Mouse (Mus musculus) cerebellum, adult 2 months (tissue): ENCODE results near the gene Timm8a2. TPM values are rescaled to one million over a fixed set of nuclear protein-coding genes. Genes with fewer than 3 reads are reported as not detected.
A peak's percentile ranks its signal among the peaks of the same experiment; 100 is the strongest.

ENCODE experiments used
- DNase-seq, 2 experiments: peaks; one replicate each; pipeline ENCODE4 v3.0.0; 2021
- H3K27ac ChIP-seq: fragments of 200-500 bp; 2 replicates; pipeline ENCODE4 v1.5.1; 2012; ENCODE audit warnings: low read length, control low read depth, inconsistent platforms; ENCODE audit not compliant: insufficient read depth
- H3K27me3 ChIP-seq: fragments of 200-500 bp; 2 replicates; pipeline ENCODE4 v1.6.1; 2012; ENCODE audit warnings: inconsistent platforms, mild to moderate bottlenecking, low read length, moderate library complexity; ENCODE audit not compliant: control insufficient read depth, insufficient read depth
- H3K4me1 ChIP-seq: fragments of 200-500 bp; 2 replicates; pipeline ENCODE4 v1.6.1; 2011; ENCODE audit warnings: low read length; ENCODE audit not compliant: control insufficient read depth, insufficient read depth
- H3K4me3 ChIP-seq: fragments of 200-500 bp; replicated peaks from 2 replicates; pipeline ENCODE3; 2011; ENCODE audit warnings: mild to moderate bottlenecking, low read depth, low read length, control low read depth; ENCODE audit not compliant: insufficient read depth
- CTCF ChIP-seq: fragments of 200-500 bp; IDR thresholded peaks from 2 replicates; pipeline ENCODE4 v1.5.1; 2011; ENCODE audit warnings: low read depth, mild to moderate bottlenecking, control low read depth, low read length, moderate library complexity, borderline replicate concordance; ENCODE audit not compliant: insufficient read depth
- POLR2A ChIP-seq: fragments of 200-500 bp; IDR thresholded peaks from 2 replicates; pipeline ENCODE4 v1.6.1; 2011; ENCODE audit warnings: low read length, control low read depth, borderline replicate concordance; ENCODE audit not compliant: insufficient read depth
- WGBS: fragments of 180-500 bp; shearing (Covaris S2); methylation state at CpG from one replicate; pipeline ENCODE4 v1.1.7; 2018; 5-methylcytosine and 5-hydroxymethylcytosine counted together
- polyA plus RNA-seq: library from polyadenylated mRNA; depleted of rRNA; stranded (reverse); fragments of >200 nt; gene quantifications from 2 replicates; pipeline ENCODE4 v1.2.3, GENCODE M21; 2012

Timm8a2 gene
- polyA plus RNA-seq, 1 experiment: 0.28 TPM

- no peaks in the 10 kb centered on the region for H3K27me3 ChIP-seq
- TF ChIP-seq POLR2A: no peak
- no peak for TF ChIP-seq CTCF
- no peak overlapping the region for H3K27ac ChIP-seq
- DNase-seq: no peak
- H3K4me1 ChIP-seq: peaks cover 3% of the 10 kb centered on the region; the same call in 1 of the 2 replicates
- H3K4me3 ChIP-seq: no peak overlapping the region
Measured at GRCm38 (mm10) chr14:121991921-121992320, 42.6 kb upstream of the Timm8a2 start.

GRCm38 (mm10) chr14:121992395-121993280, 41.8 kb upstream of the Timm8a2 start:
- DNase-seq: no peak
- no peaks in the 10 kb centered on the region for H3K27me3 ChIP-seq

DNA sequence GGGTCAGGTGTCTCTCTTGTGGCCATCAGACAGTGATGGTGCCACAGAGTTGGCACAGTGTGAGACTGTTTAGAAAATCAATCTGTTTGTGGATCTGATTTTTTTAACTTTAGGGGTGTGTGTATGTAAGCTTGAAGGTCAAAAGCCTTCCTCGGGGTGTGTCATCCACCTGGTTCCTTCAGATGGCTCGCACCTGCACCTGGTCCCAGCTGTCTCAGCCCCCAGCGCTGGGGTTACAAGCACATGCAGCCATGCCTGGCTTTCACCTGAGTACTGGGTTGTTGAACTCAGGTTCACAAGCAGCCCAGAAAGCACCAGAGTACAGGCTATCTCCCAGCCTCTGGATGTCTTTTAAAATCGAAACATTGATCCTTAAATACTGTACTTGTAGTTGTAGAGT, 40.9 kb upstream of the Timm8a2 start:
- Histone ChIP-seq H3K4me3 (no peak overlapping the region), H3K27me3 (no peaks in the 10 kb centered on the region), H3K4me1 (peaks cover 3% of the 10 kb centered on the region; the same call in 1 of the 2 replicates), H3K27ac (no peak overlapping the region)
- no peak for DNase-seq
- TF ChIP-seq CTCF: no peak
- no peak for TF ChIP-seq POLR2A
- 96% methylated on average over 4 of the region's 4 CpGs for WGBS

More at GRCm38 (mm10) chr14:121992395-121993280, 41.8 kb upstream of the Timm8a2 start:
- Histone ChIP-seq H3K27ac (no peak overlapping the region), H3K4me3 (no peak overlapping the region), H3K4me1 (peaks cover 3% of the 10 kb centered on the region; the same call in 1 of the 2 replicates)
- 88% methylated on average over 13 of the region's 13 CpGs for WGBS
- TF ChIP-seq POLR2A (no peak), CTCF (no peak)

DNA sequence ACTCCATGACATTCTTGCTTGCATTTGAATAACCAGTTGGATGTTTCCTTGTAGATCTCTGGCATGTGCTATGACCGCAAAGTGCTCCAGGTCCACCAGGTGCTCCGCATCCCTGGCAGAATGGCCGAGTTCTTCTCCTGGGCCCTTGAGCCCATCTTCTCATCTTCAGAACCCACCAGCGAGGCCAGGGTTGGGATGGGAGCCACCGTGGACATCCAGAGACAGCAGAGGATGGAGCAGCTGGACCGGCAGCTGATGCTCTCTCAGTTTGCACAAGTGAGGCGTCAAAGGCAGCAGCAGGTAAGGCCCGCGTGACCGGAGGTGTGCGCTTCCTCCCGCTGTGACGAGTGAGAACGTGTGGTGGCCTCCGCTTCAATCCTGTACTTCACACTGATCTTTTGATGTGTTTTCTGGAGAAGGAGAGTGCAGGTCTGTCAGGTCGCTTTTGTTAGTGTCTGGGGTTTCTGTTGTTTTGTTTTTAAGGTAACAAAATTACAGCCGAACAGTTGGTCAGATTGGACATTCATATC, 40.2 kb upstream of the Timm8a2 start:
- no peak for TF ChIP-seq CTCF
- TF ChIP-seq POLR2A: no peak
- WGBS: 94% methylated on average over 17 of the region's 17 CpGs
- no peak for DNase-seq

DNA sequence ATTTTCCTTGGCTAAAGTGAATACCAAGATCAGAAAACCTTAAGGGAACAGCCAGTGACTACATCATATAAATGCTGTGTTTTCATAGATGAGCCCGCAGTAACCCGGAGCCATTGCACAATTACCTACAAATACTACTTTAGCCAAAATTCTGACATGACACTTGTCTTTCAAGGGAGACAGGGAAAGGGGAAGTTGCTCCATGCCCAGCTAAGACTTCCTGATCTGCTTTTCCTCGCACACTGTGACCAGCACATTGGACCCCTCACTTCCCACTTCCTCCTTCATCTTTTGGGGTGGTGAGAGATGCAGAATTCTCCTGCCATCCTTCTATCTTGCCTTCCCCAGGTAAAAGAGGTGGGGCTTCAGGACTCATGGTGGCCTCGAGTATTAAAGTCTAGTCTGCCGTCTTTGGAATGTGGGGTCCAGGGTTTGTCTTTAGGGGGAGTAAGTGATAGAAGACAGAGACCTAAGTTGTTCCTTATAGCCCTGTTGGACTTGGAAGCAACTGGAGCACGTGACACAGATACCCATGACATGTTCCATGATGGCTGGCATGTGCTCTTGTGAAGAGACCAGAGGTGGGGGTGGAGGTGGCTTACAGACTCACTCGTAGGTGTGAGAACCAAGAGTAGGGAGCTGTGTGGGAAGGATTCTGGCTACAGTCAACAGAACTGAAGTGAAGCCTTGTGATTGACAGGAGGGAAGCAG, 39.5 kb upstream of the Timm8a2 start:
- Histone ChIP-seq H3K27me3 (no peaks in the 10 kb centered on the region), H3K4me1 (peaks cover 3% of the 10 kb centered on the region; the same call in 1 of the 2 replicates), H3K27ac (no peak overlapping the region), H3K4me3 (no peak overlapping the region)
- DNase-seq: no peak
- 97% methylated on average over 7 of the region's 7 CpGs for WGBS
- TF ChIP-seq POLR2A (no peak), CTCF (no peak)

More for the DNA sequence above, 40.2 kb upstream of the Timm8a2 start:
- Histone ChIP-seq H3K4me3 (no peak overlapping the region), H3K27ac (no peak overlapping the region), H3K27me3 (no peaks in the 10 kb centered on the region), H3K4me1 (peaks cover 3% of the 10 kb centered on the region; the same call in 1 of the 2 replicates)

- Histone ChIP-seq H3K27ac (no peak overlapping the region), H3K4me3 (no peak overlapping the region), H3K4me1 (peaks cover 3% of the 10 kb centered on the region; the same call in 1 of the 2 replicates), H3K27me3 (no peaks in the 10 kb centered on the region)
- TF ChIP-seq POLR2A (no peak), CTCF (no peak)
- no peak for DNase-seq
- 88% methylated on average over 1 of the region's 1 CpGs for WGBS
Measured at GRCm38 (mm10) chr14:121995557-121995870, 39.0 kb upstream of the Timm8a2 start.

- Histone ChIP-seq H3K4me3 (no peak overlapping the region), H3K27ac (no peak overlapping the region), H3K4me1 (peaks cover 3% of the 10 kb centered on the region; the same call in 1 of the 2 replicates), H3K27me3 (no peaks in the 10 kb centered on the region)
- WGBS: 84% methylated on average over 8 of the region's 8 CpGs
- no peak for TF ChIP-seq POLR2A
- TF ChIP-seq CTCF: no peak
- peak in 1 of 2 experiments; percentile 14 for DNase-seq
Measured at GRCm38 (mm10) chr14:121996786-121997185, 37.7 kb upstream of the Timm8a2 start.

GRCm38 (mm10) chr14:121999455-121999854, 35.0 kb upstream of the Timm8a2 start:
- 49% methylated on average over 8 of the region's 8 CpGs for WGBS
- Histone ChIP-seq H3K27me3 (no peaks in the 10 kb centered on the region), H3K4me3 (no peak overlapping the region), H3K27ac (no peak overlapping the region), H3K4me1 (peaks cover 7% of the 10 kb centered on the region)
- no peak for DNase-seq
- no peak for TF ChIP-seq CTCF
- TF ChIP-seq POLR2A: no peak
